ENCODE assay signal across 21 mouse cellular contexts in the genomic region with DNA sequence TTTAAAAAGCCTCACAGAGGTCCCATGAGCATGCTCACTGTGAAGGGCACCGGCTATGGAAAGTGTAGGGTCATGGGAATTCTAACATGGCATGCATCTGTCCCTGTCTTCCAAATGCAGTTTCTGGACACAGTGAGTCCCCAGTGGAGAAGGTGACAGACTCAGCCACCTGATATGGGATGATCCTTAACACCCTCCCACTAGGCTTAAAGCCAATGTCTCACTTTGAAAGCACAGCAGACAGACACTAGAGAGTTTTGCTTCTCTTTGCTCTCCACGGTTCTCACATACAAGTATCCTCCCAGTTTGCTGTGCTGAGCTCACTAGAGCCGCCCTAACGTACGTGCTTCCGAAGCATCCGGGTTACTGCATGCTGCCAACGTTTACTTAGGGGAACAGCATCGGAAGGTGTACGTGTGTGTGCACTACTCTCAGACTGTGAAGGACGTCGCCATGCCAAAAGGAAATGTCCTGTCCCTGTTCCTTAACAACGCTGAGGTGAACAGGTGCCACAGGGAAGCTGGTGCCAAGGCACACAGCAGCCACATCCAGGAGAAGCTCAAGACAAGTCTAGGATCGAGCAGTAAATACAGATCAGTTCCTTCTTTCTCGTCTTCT. TPM values are rescaled to one million over a fixed set of nuclear protein-coding genes. Genes with fewer than 3 reads are reported as not detected.
DNase-seq lines count a peak whose midpoint lies in the region; ATAC-seq and TF ChIP-seq lines count a peak whose summit lies in the region.
"Had no signal": no experiment of that assay in that cellular context is flagged by ENCODE, and none has a peak within 500 bp of the region (broad histone marks: within the 10 kb centered on the region; RNA-seq: fewer than 3 reads in every experiment).

No protein-coding gene starts in this region.

- ATAC-seq in heart, embryonic 16.5 days (replicated peaks; ENCODE audit: extremely low read depth, insufficient read depth, low FRiP score) = peak; percentile 31; the same call in 1 of the 2 replicates
- ATAC-seq in liver, postnatal 0 days = no peak
- 0 out of 2 replicates have a peak, but pooled peaks have one; percentile 42 for ATAC-seq in stomach, embryonic 16.5 days (ENCODE audit: insufficient read depth, low FRiP score)
- ATAC-seq: activated CD4-positive, CD25-positive, alpha-beta regulatory T cell, adult 4 months; forebrain, embryonic 15.5 days had no signal

- H3K9ac ChIP-seq in heart, embryonic 16.5 days (ENCODE audit: low read length) = peak overlapping the region; percentile 33; the same call in 1 of the 2 replicates
- H3K9ac ChIP-seq in liver, postnatal 0 days (replicated peaks) = no peak overlapping the region
- no peak overlapping the region for H3K9ac ChIP-seq in stomach, embryonic 16.5 days (ENCODE audit: low read length)
- H3K9ac ChIP-seq: forebrain, embryonic 15.5 days; hindbrain, embryonic 13.5 days; midbrain, embryonic 12.5 days had no signal

- WGBS in heart, embryonic 16.5 days = 77% methylated on average over 15 of the region's 15 CpGs
- WGBS in liver, postnatal 0 days (ENCODE audit: insufficient replicate concordance) = 76% methylated on average over 15 of the region's 15 CpGs
- 79% methylated on average over 15 of the region's 15 CpGs for WGBS in stomach, embryonic 16.5 days

- no peak overlapping the region for H3K4me3 ChIP-seq in heart, embryonic 16.5 days (ENCODE audit: low read length)
- no peak overlapping the region for H3K4me3 ChIP-seq in liver, postnatal 0 days (ENCODE audit: low read depth, low read length)
- H3K4me3 ChIP-seq in stomach, embryonic 16.5 days (replicated peaks; ENCODE audit: low read length) = no peak overlapping the region
- H3K4me3 ChIP-seq: embryonic facial prominence, embryonic 10.5 days; forebrain, embryonic 15.5 days; hindbrain, embryonic 13.5 days; midbrain, embryonic 12.5 days had no signal

- H3K36me3 ChIP-seq in heart, embryonic 16.5 days (ENCODE audit: control insufficient read depth, insufficient read depth) = peaks cover 65% of the 10 kb centered on the region
- peaks cover 30% of the 10 kb centered on the region for H3K36me3 ChIP-seq in liver, postnatal 0 days (replicated peaks; ENCODE audit: insufficient read depth, low read length)
- H3K36me3 ChIP-seq in stomach, embryonic 16.5 days (ENCODE audit: control insufficient read depth, insufficient read depth, low read length) = peaks cover 9% of the 10 kb centered on the region
- H3K36me3 ChIP-seq: forebrain, embryonic 15.5 days; midbrain, embryonic 12.5 days had no signal

- no peaks in the 10 kb centered on the region for H3K27me3 ChIP-seq in heart, embryonic 16.5 days (ENCODE audit: control insufficient read depth, insufficient read depth, low read length)
- no peaks in the 10 kb centered on the region for H3K27me3 ChIP-seq in liver, postnatal 0 days (ENCODE audit: insufficient read depth, low read length)
- H3K27me3 ChIP-seq in stomach, embryonic 16.5 days (ENCODE audit: control insufficient read depth, insufficient read depth, low read length) = no peaks in the 10 kb centered on the region
- H3K27me3 ChIP-seq: forebrain, embryonic 15.5 days; hindbrain, embryonic 13.5 days; midbrain, embryonic 12.5 days had no signal

- no peak overlapping the region for H3K4me2 ChIP-seq in heart, embryonic 16.5 days (ENCODE audit: low read depth, low read length)
- no peak overlapping the region for H3K4me2 ChIP-seq in liver, postnatal 0 days (ENCODE audit: low read depth, low read length)
- H3K4me2 ChIP-seq in stomach, embryonic 16.5 days (ENCODE audit: low read depth, low read length) = no peak overlapping the region
- H3K4me2 ChIP-seq: forebrain, embryonic 15.5 days; hindbrain, embryonic 13.5 days; midbrain, embryonic 12.5 days had no signal

- no peak for TF ChIP-seq EP300 in liver, postnatal 0 days (IDR thresholded peaks at IDR 0.05; ENCODE audit: low read depth)

- TF ChIP-seq CTCF in liver, postnatal 0 days (IDR thresholded peaks at IDR 0.05; ENCODE audit: low read depth) = no peak

- no peaks in the 10 kb centered on the region for H3K9me3 ChIP-seq in heart, embryonic 16.5 days (replicated peaks; ENCODE audit: control insufficient read depth, low read length)
- H3K9me3 ChIP-seq in liver, postnatal 0 days (ENCODE audit: low read length) = no peaks in the 10 kb centered on the region
- no peaks in the 10 kb centered on the region for H3K9me3 ChIP-seq in stomach, embryonic 16.5 days (replicated peaks; ENCODE audit: control insufficient read depth, low read length)
- H3K9me3 ChIP-seq: embryonic facial prominence, embryonic 10.5 days; forebrain, embryonic 15.5 days; hindbrain, embryonic 13.5 days; midbrain, embryonic 12.5 days had no signal

- peaks cover 29% of the 10 kb centered on the region for H3K4me1 ChIP-seq in heart, embryonic 16.5 days (ENCODE audit: control insufficient read depth, insufficient read depth, low read length)
- H3K4me1 ChIP-seq in liver, postnatal 0 days (ENCODE audit: insufficient read depth) = peaks cover 9% of the 10 kb centered on the region; the same call in 1 of the 2 replicates
- peaks cover 3% of the 10 kb centered on the region; the same call in 1 of the 2 replicates for H3K4me1 ChIP-seq in stomach, embryonic 16.5 days (ENCODE audit: control insufficient read depth, insufficient read depth, low read length)
- H3K4me1 ChIP-seq: forebrain, embryonic 15.5 days had no signal

- intact Hi-C loops in gastrocnemius, postnatal 36 days (cut with DNase I) = no loop called here
- intact Hi-C loops in heart, postnatal 36 days (cut with DNase I) = loop anchor here (5.0 to 10.0 kb wide), 2 partner anchors 134 to 469 kb away; no protein-coding TSS in a partner anchor

- peak overlapping the region; percentile 61 for H3K27ac ChIP-seq in heart, embryonic 16.5 days (ENCODE audit: low read length)
- peak overlapping the region; percentile 92 for H3K27ac ChIP-seq in liver, postnatal 0 days (ENCODE audit: low read depth)
- H3K27ac ChIP-seq in stomach, embryonic 16.5 days (ENCODE audit: low read length) = peak overlapping the region; percentile 40
- H3K27ac ChIP-seq: embryonic facial prominence, embryonic 10.5 days; forebrain, embryonic 15.5 days; hindbrain, embryonic 13.5 days; midbrain, embryonic 12.5 days had no signal

- peak; percentile 37 for DNase-seq in gastrocnemius, adult 18-20 months (ENCODE audit: low spot score)
- DNase-seq in gastrocnemius, postnatal 36 days = no peak
- no peak for DNase-seq in heart, postnatal 36 days
- no peak for DNase-seq in liver, postnatal 0 days
- no peak for DNase-seq in liver
- DNase-seq in frontal cortex, postnatal 25 days (ENCODE audit: low spot score in 2 of 2) = no peak
- DNase-seq: adrenal gland, adult 8-10 months; cerebellum, adult 11-12 months; cerebellum, postnatal 10 days; heart, adult 18-20 months; kidney, adult 18-20 months; kidney, postnatal 36 days; layer of hippocampus, postnatal 36 days had no signal

RNA-seq across cellular contexts. Expression of gene Rbm44, which starts 41.4 kb away (rescaled TPM):
- not detected for total RNA-seq in gastrocnemius, adult 18-20 months (2021)
- total RNA-seq in gastrocnemius, postnatal 36 days (2021) = not detected
- polyA plus RNA-seq in heart, embryonic 16.5 days (2015; fragmentation: Nextera tagmentation; extraction: Ambion mirVana) = 3.2 TPM in 2 replicates
- total RNA-seq in heart, postnatal 36 days (2021) = not detected
- polyA plus RNA-seq in liver, postnatal 0 days (2015; fragmentation: Nextera tagmentation; extraction: Ambion mirVana) = 0.32 and 0.87 TPM in 2 replicates
- polyA plus RNA-seq in stomach, embryonic 16.5 days (2015; fragmentation: Nextera tagmentation; extraction: Ambion mirVana) = 0.35 and 0.45 TPM in 2 replicates
- total RNA-seq: adrenal gland, adult 8-10 months; heart, adult 18-20 months; layer of hippocampus, postnatal 36 days had no signal
- polyA plus RNA-seq: small intestine, adult 2 months had no signal

Comparison
In these comparisons a context has a peak if more than half of its experiments do, and no peak if none do; other contexts are left out.
1. H3K27ac ChIP-seq: peak in every context shown above with its lines; median percentile 92 in liver, postnatal 0 days; 61 in heart, embryonic 16.5 days; 40 in stomach, embryonic 16.5 days.